Mouse (Mus musculus): ENCODE measurements around the gene Il1rl1. TPM values are rescaled to one million over a fixed set of nuclear protein-coding genes. Genes with fewer than 3 reads are reported as not detected.
A peak's percentile ranks its signal among the peaks of the same experiment; 100 is the strongest.

The Il1rl1 gene
- total RNA-seq (2021), result under 1 TPM; 0.26 to 0.83 TPM
- long read RNA-seq, experiment 1, result 0 reads
- long read RNA-seq, experiment 2, result 0 reads

DNA sequence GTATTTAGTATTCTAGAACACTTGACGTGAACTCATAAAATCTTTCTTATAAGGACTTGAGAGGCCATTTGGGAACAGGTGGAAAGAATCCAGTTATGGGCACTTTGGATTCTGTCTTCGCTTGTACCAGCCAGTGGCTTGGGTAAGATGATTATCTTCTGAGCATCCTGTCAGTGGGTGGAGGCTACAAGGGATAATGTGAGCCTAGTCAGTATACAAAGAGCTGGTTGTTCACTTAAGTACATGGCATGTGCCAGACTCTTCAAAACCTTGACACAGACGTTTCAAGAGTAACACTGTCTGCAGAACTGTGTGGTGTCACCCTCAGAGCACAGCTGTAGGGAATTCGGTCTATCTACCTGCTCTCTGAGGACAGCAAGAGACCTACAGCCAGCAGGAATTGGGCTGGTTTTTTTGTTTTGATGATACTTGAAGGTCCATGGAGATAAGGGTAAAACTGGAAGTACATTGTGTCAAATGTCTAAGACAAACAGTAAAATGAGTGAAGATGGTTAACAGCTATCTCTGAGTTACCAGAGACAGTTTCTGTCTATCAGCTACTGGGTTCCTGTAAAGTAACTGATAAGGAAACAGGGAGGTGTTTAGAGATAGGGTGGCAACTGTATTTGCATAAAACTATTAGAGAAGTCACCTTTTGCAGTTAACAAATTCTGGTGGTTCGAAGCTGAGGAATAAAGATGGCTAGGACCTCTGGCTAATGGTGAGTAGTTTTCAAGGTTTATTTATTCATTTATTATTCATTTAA is at the start of gene Il1rl1:
Gene Il1rl1 (plus strand): TSS at position 661 of the 766 bp plus-strand sequence.
- no peak for DNase-seq

- DNase-seq, result peak; percentile 55 to 76
Observed at GRCm38 (mm10) chr1:40380111-40380510, 49.3 kb upstream of the Il1rl1 start.

DNA sequence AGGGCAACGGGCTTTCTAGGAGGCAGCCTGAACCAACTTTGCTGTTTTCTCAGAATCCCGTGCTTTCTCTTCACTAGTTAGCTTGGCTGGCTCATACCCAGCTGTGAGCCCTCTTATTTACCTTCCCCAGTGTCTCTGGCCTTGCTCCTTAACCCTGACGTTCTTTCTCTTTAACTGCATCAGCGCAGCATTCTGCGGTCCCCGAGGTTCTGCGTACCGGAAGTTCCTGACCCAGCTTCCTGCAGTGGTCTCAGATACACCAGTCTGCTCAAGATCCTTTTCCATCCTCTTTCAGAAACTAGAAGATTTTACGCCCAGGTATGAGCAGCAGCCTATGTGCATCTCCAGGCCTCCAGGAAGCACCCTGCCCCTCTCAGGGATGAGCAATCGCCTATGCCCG is 48.4 kb upstream of the Il1rl1 start:
- DNase-seq, result no peak

- DNase-seq, result no peak
Observed at GRCm38 (mm10) chr1:40382841-40383240, 46.5 kb upstream of the Il1rl1 start.

- no peak for DNase-seq
Observed at GRCm38 (mm10) chr1:40384931-40385545, 44.3 kb upstream of the Il1rl1 start.

- no peak for DNase-seq
Observed at GRCm38 (mm10) chr1:40391374-40391773, 38.0 kb upstream of the Il1rl1 start.

GRCm38 (mm10) chr1:40392535-40392934 is 36.8 kb upstream of the Il1rl1 start:
- no peak for DNase-seq

DNA sequence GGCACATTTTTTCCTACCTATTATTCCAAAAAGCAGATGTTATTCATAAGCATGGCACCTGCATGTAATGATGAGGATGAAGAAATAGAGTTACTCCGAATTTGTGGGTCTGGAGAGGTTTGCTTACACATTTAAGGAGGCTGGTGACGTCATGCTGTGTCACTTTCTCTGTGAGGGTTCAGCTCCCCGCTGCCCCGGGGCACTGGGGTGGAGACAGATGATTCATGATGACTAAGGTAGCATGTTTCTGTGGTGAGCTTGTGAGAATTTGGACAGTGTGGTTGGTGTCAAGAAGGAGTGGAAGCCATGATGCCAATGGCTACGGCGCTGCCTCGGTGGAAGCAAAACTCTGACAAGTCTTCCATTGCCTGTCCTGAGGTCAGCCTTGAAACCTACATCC is 36.2 kb upstream of the Il1rl1 start:
- DNase-seq, result peak in 1 of 2 experiments; percentile 12

GRCm38 (mm10) chr1:40399639-40400038 is 29.7 kb upstream of the Il1rl1 start:
- no peak for DNase-seq

GRCm38 (mm10) chr1:40404682-40405081 is 24.7 kb upstream of the Il1rl1 start:
- no peak for DNase-seq

GRCm38 (mm10) chr1:40409882-40410281 is 19.5 kb upstream of the Il1rl1 start:
- no peak for DNase-seq

- no peak for DNase-seq
Observed at GRCm38 (mm10) chr1:40413039-40413438, 16.3 kb upstream of the Il1rl1 start.

GRCm38 (mm10) chr1:40414276-40414675 is 15.1 kb upstream of the Il1rl1 start:
- no peak for DNase-seq

DNA sequence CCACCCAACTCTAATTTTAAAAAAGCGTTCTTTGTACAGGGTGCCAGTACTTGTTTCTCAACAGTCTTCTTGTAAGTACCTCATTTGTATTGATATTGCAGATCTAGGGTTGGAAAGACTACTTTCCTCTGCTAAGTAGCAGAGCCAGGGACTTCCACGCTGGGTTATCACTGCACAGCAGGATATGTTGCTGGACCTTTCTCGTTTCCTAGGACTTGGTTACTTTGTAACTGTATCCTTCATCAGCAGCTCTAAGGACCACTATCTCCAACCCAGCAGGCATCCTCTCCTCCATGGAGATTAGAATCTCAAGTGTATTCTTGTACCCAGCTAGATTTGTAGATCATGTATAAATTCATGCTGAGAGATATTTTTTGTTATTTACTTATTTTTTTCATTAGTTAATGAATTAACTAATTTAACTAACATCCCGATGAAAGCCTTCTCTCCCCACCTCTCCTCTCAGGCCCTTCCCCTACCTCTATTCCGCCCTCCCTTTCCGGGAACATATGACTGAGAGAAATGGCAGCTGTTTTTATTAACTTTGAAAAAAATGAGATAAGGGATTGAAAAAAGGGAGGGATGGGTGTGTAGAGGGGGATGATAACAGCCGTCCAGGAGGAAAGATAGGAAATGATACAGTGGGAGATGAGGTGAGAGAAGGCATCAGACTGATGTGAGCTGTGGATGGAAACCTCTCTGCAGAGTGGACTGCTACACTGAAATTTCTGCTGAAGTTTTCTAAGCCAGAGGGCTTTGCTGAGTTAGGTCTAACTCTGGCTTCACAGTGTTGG is 14.3 kb upstream of the Il1rl1 start:
- DNase-seq, result no peak

DNA sequence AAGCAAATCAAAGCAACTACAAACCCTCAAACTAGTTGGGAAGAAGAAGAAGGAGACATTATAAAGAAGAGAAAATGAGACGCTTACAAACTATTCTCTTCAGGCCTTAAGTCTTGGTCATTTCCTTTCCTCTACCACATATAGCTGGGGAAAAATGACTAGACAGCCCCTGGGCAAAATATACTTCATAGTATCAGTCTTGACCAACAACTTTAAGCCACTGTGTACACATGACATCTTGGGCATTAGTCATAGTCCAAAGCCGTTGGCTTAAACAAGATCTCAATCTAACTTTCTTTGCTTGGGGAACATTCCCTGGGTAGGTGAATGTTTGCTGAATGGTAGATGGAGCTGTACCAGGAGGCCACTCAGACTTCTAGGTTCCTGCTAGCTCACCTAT is 12.3 kb upstream of the Il1rl1 start:
- no peak for DNase-seq

DNA sequence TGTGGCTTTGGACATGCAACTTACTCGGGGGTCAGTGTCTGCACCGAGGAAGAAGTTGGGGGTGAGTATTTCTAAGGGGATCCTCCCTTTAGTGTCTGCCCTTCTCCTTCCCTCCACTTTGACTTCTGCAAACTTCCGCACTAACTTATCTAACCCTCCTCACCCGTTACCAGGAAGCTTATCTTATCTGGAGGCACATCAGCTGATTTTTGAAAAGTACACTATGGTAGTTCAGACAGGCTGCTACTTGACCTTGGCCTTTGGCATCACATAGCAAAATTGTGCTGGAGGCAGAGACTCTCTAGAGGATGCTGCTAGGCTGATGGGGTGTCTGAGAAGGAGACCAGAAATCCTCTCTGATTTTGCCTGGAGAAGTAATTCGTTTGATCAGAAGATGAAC is 10.9 kb upstream of the Il1rl1 start:
- no peak for DNase-seq

- DNase-seq, result no peak
Observed at GRCm38 (mm10) chr1:40423892-40424291, 5.5 kb upstream of the Il1rl1 start.

DNA sequence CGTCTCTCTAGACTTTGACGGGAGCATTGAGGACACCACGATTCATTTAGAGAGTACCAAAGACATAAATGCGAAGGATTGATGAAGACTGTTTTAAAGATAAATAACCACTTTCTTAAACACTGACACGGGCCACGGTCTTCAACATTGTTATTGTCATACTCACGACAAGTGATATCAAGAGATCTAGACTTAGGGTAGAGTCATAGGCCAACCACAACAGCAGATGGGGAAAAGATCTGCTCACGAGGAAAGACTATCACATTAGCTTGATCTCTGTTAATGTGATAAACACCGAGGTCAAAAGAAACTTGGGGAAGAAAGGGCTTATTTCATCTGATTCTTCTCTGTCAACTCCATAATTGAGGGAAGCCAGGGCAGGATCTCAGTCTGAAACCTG is 2.1 kb upstream of the Il1rl1 start:
- no peak for DNase-seq

- DNase-seq, result no peak
Observed at GRCm38 (mm10) chr1:40427901-40428300, 1.5 kb upstream of the Il1rl1 start.

- DNase-seq, result no peak
Observed at GRCm38 (mm10) chr1:40430143-40430834, 919 bp downstream of the Il1rl1 start.

DNA sequence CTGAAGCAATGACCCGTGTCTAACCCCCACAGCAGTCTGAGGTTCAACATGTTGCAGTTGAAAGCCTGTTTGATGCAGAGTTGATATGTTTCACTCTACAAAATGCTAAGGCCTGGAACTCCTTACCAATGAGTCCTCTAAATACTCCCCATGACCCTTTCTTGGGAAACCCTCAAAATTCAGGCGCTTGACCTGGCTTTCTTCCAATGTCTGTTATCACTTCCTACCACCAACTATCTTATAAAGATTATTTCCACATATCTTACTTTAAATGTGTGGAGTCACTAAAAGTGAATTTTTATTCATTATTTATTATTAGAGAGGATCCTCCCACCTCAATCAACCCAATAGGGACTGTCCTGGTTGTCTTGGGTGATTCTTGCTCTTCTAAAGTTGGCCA is 2.8 kb downstream of the Il1rl1 start:
- DNase-seq, result no peak

- no peak for DNase-seq
Observed at GRCm38 (mm10) chr1:40435936-40436335, 6.6 kb downstream of the Il1rl1 start.
